Mouse (Mus musculus): ENCODE data around the gene Arhgef25. TPM values are rescaled to one million over a fixed set of nuclear protein-coding genes. Genes with fewer than 3 reads are reported as not detected.

The Arhgef25 gene
- polyA plus RNA-seq, 1 experiment: 25.0 TPM

- no peak overlapping the region for H3K4me3 ChIP-seq (replicated peaks; ENCODE audit: control insufficient read depth, low read depth, low read length)
- TF ChIP-seq CTCF (IDR thresholded peaks at IDR 0.05; ENCODE audit: control insufficient read depth, insufficient read depth, low read length) (no peak), POLR2A (IDR thresholded peaks at IDR 0.05; ENCODE audit: borderline replicate concordance, control insufficient read depth, low read depth, low read length) (no peak)
- WGBS: 81% methylated on average over 8 of the region's 8 CpGs
- H3K4me1 ChIP-seq (ENCODE audit: control insufficient read depth, insufficient read depth, low read length): no peaks in the 10 kb centered on the region; the same call in 1 of the 2 replicates
- no peak overlapping the region for H3K27ac ChIP-seq (ENCODE audit: control insufficient read depth, insufficient read depth, low read depth, low read length, poor library complexity)
Observed at GRCm38 (mm10) chr10:127213272-127213671, 23.4 kb upstream of the Arhgef25 start.

- TF ChIP-seq CTCF (IDR thresholded peaks at IDR 0.05; ENCODE audit: control insufficient read depth, insufficient read depth, low read length): no peak
- peak; percentile 80; the same call in 1 of the 2 replicates for TF ChIP-seq POLR2A (IDR thresholded peaks at IDR 0.05; ENCODE audit: borderline replicate concordance, control insufficient read depth, low read depth, low read length)
- under 1% methylated on average over 47 of the region's 47 CpGs for WGBS
- H3K27ac ChIP-seq (ENCODE audit: control insufficient read depth, insufficient read depth, low read depth, low read length, poor library complexity): peak within 1 kb of the TSS; percentile 49
- peak within 1 kb of the TSS; percentile 68 for H3K4me3 ChIP-seq (replicated peaks; ENCODE audit: control insufficient read depth, low read depth, low read length)
- H3K4me1 ChIP-seq (ENCODE audit: control insufficient read depth, insufficient read depth, low read length): no peaks in the 10 kb centered on the region; the same call in 1 of the 2 replicates
Observed at GRCm38 (mm10) chr10:127211414-127211854, 21.6 kb upstream of the Arhgef25 start, which contains the start of gene Pip4k2c. TSS of gene Pip4k2c (minus strand) at chr10:127211585.

GRCm38 (mm10) chr10:127210961-127211405, 21.1 kb upstream of the Arhgef25 start:
- WGBS: 2% methylated on average over 25 of the region's 25 CpGs
- peak overlapping the region; percentile 49 for H3K27ac ChIP-seq (ENCODE audit: control insufficient read depth, insufficient read depth, low read depth, low read length, poor library complexity)
- no peaks in the 10 kb centered on the region; the same call in 1 of the 2 replicates for H3K4me1 ChIP-seq (ENCODE audit: control insufficient read depth, insufficient read depth, low read length)

GRCm38 (mm10) chr10:127209928-127210570, 20.2 kb upstream of the Arhgef25 start:
- H3K27ac ChIP-seq (ENCODE audit: control insufficient read depth, insufficient read depth, low read depth, low read length, poor library complexity): no peak overlapping the region
- WGBS: 80% methylated on average over 13 of the region's 13 CpGs

More at GRCm38 (mm10) chr10:127210961-127211405, 21.1 kb upstream of the Arhgef25 start:
- H3K4me3 ChIP-seq (replicated peaks; ENCODE audit: control insufficient read depth, low read depth, low read length): peak overlapping the region; percentile 68
- no peak for TF ChIP-seq CTCF (IDR thresholded peaks at IDR 0.05; ENCODE audit: control insufficient read depth, insufficient read depth, low read length)
- no peak; the same call in 1 of the 2 replicates for TF ChIP-seq POLR2A (IDR thresholded peaks at IDR 0.05; ENCODE audit: borderline replicate concordance, control insufficient read depth, low read depth, low read length)

GRCm38 (mm10) chr10:127208921-127209320, 19.0 kb upstream of the Arhgef25 start:
- WGBS: 85% methylated on average over 4 of the region's 4 CpGs
- no peaks in the 10 kb centered on the region; the same call in 1 of the 2 replicates for H3K4me1 ChIP-seq (ENCODE audit: control insufficient read depth, insufficient read depth, low read length)
- no peak for TF ChIP-seq POLR2A (IDR thresholded peaks at IDR 0.05; ENCODE audit: borderline replicate concordance, control insufficient read depth, low read depth, low read length)
- no peak overlapping the region for H3K4me3 ChIP-seq (replicated peaks; ENCODE audit: control insufficient read depth, low read depth, low read length)
- H3K27ac ChIP-seq (ENCODE audit: control insufficient read depth, insufficient read depth, low read depth, low read length, poor library complexity): no peak overlapping the region

More at GRCm38 (mm10) chr10:127209928-127210570, 20.2 kb upstream of the Arhgef25 start:
- H3K4me1 ChIP-seq (ENCODE audit: control insufficient read depth, insufficient read depth, low read length): no peaks in the 10 kb centered on the region; the same call in 1 of the 2 replicates
- TF ChIP-seq POLR2A (IDR thresholded peaks at IDR 0.05; ENCODE audit: borderline replicate concordance, control insufficient read depth, low read depth, low read length): no peak
- peak overlapping the region; percentile 68 for H3K4me3 ChIP-seq (replicated peaks; ENCODE audit: control insufficient read depth, low read depth, low read length)

GRCm38 (mm10) chr10:127205373-127205772, 15.5 kb upstream of the Arhgef25 start:
- Histone ChIP-seq H3K27ac (ENCODE audit: control insufficient read depth, insufficient read depth, low read depth, low read length, poor library complexity) (peak overlapping the region; percentile 86), H3K4me1 (ENCODE audit: control insufficient read depth, insufficient read depth, low read length) (no peaks in the 10 kb centered on the region; the same call in 1 of the 2 replicates), H3K4me3 (replicated peaks; ENCODE audit: control insufficient read depth, low read depth, low read length) (peak overlapping the region; percentile 17)
- WGBS: 66% methylated on average over 10 of the region's 10 CpGs
- no peak for TF ChIP-seq CTCF (IDR thresholded peaks at IDR 0.05; ENCODE audit: control insufficient read depth, insufficient read depth, low read length)
- TF ChIP-seq POLR2A (IDR thresholded peaks at IDR 0.05; ENCODE audit: borderline replicate concordance, control insufficient read depth, low read depth, low read length): 0 out of 2 replicates have a peak, but pooled peaks have one; percentile 22

GRCm38 (mm10) chr10:127204589-127204988, 14.7 kb upstream of the Arhgef25 start:
- 60% methylated on average over 5 of the region's 5 CpGs for WGBS
- no peak overlapping the region for H3K4me3 ChIP-seq (replicated peaks; ENCODE audit: control insufficient read depth, low read depth, low read length)

GRCm38 (mm10) chr10:127203106-127203505, 13.2 kb upstream of the Arhgef25 start:
- H3K4me3 ChIP-seq (replicated peaks; ENCODE audit: control insufficient read depth, low read depth, low read length): no peak overlapping the region

More at GRCm38 (mm10) chr10:127204589-127204988, 14.7 kb upstream of the Arhgef25 start:
- TF ChIP-seq POLR2A (IDR thresholded peaks at IDR 0.05; ENCODE audit: borderline replicate concordance, control insufficient read depth, low read depth, low read length): no peak
- TF ChIP-seq CTCF (IDR thresholded peaks at IDR 0.05; ENCODE audit: control insufficient read depth, insufficient read depth, low read length): no peak
- peak overlapping the region; percentile 62; the same call in 1 of the 2 replicates for H3K27ac ChIP-seq (ENCODE audit: control insufficient read depth, insufficient read depth, low read depth, low read length, poor library complexity)
- H3K4me1 ChIP-seq (ENCODE audit: control insufficient read depth, insufficient read depth, low read length): no peaks in the 10 kb centered on the region; the same call in 1 of the 2 replicates

More at GRCm38 (mm10) chr10:127203106-127203505, 13.2 kb upstream of the Arhgef25 start:
- H3K27ac ChIP-seq (ENCODE audit: control insufficient read depth, insufficient read depth, low read depth, low read length, poor library complexity): peak overlapping the region; percentile 77
- no peaks in the 10 kb centered on the region; the same call in 1 of the 2 replicates for H3K4me1 ChIP-seq (ENCODE audit: control insufficient read depth, insufficient read depth, low read length)
- 70% methylated on average over 3 of the region's 3 CpGs for WGBS
- TF ChIP-seq CTCF (IDR thresholded peaks at IDR 0.05; ENCODE audit: control insufficient read depth, insufficient read depth, low read length) (no peak), POLR2A (IDR thresholded peaks at IDR 0.05; ENCODE audit: borderline replicate concordance, control insufficient read depth, low read depth, low read length) (no peak)

Data from bone marrow, adult 2 months (tissue).